Mouse (Mus musculus): Measurements from ENCODE around the gene Atxn1. TPM values are rescaled to one million over a fixed set of nuclear protein-coding genes. Genes with fewer than 3 reads are reported as not detected.
A peak's percentile ranks its signal among the peaks of the same experiment; 100 is the strongest.

Gene Atxn1
- polyA plus RNA-seq, 1 experiment, result 59.3 TPM

- Histone ChIP-seq H3K27ac (ENCODE audit: insufficient read depth, low read length) (peak overlapping the region; percentile 2; the same call in 1 of the 2 replicates), H3K4me3 (ENCODE audit: insufficient read depth, low read length) (no peak overlapping the region), H3K4me1 (ENCODE audit: control insufficient read depth, insufficient read depth, low read length) (peaks cover 16% of the 10 kb centered on the region)
- TF ChIP-seq POLR2A (IDR thresholded peaks at IDR 0.05; ENCODE audit: low read depth, low read length) (no peak), CTCF (IDR thresholded peaks at IDR 0.05; ENCODE audit: borderline replicate concordance, insufficient read depth, low read length) (no peak)
Measured at GRCm38 (mm10) chr13:45752498-45752897, 212.3 kb downstream of the Atxn1 start.

- Histone ChIP-seq H3K4me3 (ENCODE audit: insufficient read depth, low read length) (no peak overlapping the region), H3K4me1 (ENCODE audit: control insufficient read depth, insufficient read depth, low read length) (peaks cover 16% of the 10 kb centered on the region), H3K27ac (ENCODE audit: insufficient read depth, low read length) (peak overlapping the region; percentile 79)
- TF ChIP-seq POLR2A (IDR thresholded peaks at IDR 0.05; ENCODE audit: low read depth, low read length) (no peak), CTCF (IDR thresholded peaks at IDR 0.05; ENCODE audit: borderline replicate concordance, insufficient read depth, low read length) (no peak)
Measured at GRCm38 (mm10) chr13:45751231-45751630, 213.6 kb downstream of the Atxn1 start.

- peaks cover 16% of the 10 kb centered on the region for H3K4me1 ChIP-seq (ENCODE audit: control insufficient read depth, insufficient read depth, low read length)
- H3K27ac ChIP-seq (ENCODE audit: insufficient read depth, low read length), result peak overlapping the region; percentile 79
- TF ChIP-seq CTCF (IDR thresholded peaks at IDR 0.05; ENCODE audit: borderline replicate concordance, insufficient read depth, low read length) (no peak), POLR2A (IDR thresholded peaks at IDR 0.05; ENCODE audit: low read depth, low read length) (no peak)
- no peak overlapping the region for H3K4me3 ChIP-seq (ENCODE audit: insufficient read depth, low read length)
Measured at GRCm38 (mm10) chr13:45750627-45751026, 214.2 kb downstream of the Atxn1 start.

GRCm38 (mm10) chr13:45749937-45750336 lies 214.9 kb downstream of the Atxn1 start:
- Histone ChIP-seq H3K4me1 (ENCODE audit: control insufficient read depth, insufficient read depth, low read length) (peaks cover 16% of the 10 kb centered on the region), H3K4me3 (ENCODE audit: insufficient read depth, low read length) (no peak overlapping the region), H3K27ac (ENCODE audit: insufficient read depth, low read length) (peak overlapping the region; percentile 86)
- no peak for TF ChIP-seq CTCF (IDR thresholded peaks at IDR 0.05; ENCODE audit: borderline replicate concordance, insufficient read depth, low read length)
- TF ChIP-seq POLR2A (IDR thresholded peaks at IDR 0.05; ENCODE audit: low read depth, low read length), result no peak

- H3K4me1 ChIP-seq (ENCODE audit: control insufficient read depth, insufficient read depth, low read length), result peaks cover 16% of the 10 kb centered on the region
- peak overlapping the region; percentile 86 for H3K27ac ChIP-seq (ENCODE audit: insufficient read depth, low read length)
- TF ChIP-seq CTCF (IDR thresholded peaks at IDR 0.05; ENCODE audit: borderline replicate concordance, insufficient read depth, low read length) (no peak), POLR2A (IDR thresholded peaks at IDR 0.05; ENCODE audit: low read depth, low read length) (no peak)
- no peak overlapping the region for H3K4me3 ChIP-seq (ENCODE audit: insufficient read depth, low read length)
Measured at GRCm38 (mm10) chr13:45749222-45749621, 215.6 kb downstream of the Atxn1 start.

- H3K4me3 ChIP-seq (ENCODE audit: insufficient read depth, low read length), result no peak overlapping the region
- peaks cover 16% of the 10 kb centered on the region for H3K4me1 ChIP-seq (ENCODE audit: control insufficient read depth, insufficient read depth, low read length)
- peak overlapping the region; percentile 86 for H3K27ac ChIP-seq (ENCODE audit: insufficient read depth, low read length)
- TF ChIP-seq CTCF (IDR thresholded peaks at IDR 0.05; ENCODE audit: borderline replicate concordance, insufficient read depth, low read length), result no peak
- TF ChIP-seq POLR2A (IDR thresholded peaks at IDR 0.05; ENCODE audit: low read depth, low read length), result no peak
Measured at GRCm38 (mm10) chr13:45748691-45749090, 216.1 kb downstream of the Atxn1 start.

GRCm38 (mm10) chr13:45745851-45746773 lies 218.7 kb downstream of the Atxn1 start:
- no peak overlapping the region for H3K4me3 ChIP-seq (ENCODE audit: insufficient read depth, low read length)
- H3K27ac ChIP-seq (ENCODE audit: insufficient read depth, low read length), result no peak overlapping the region
- TF ChIP-seq POLR2A (IDR thresholded peaks at IDR 0.05; ENCODE audit: low read depth, low read length) (no peak), CTCF (IDR thresholded peaks at IDR 0.05; ENCODE audit: borderline replicate concordance, insufficient read depth, low read length) (no peak)
- H3K4me1 ChIP-seq (ENCODE audit: control insufficient read depth, insufficient read depth, low read length), result peaks cover 13% of the 10 kb centered on the region

GRCm38 (mm10) chr13:45744803-45745432 lies 219.9 kb downstream of the Atxn1 start:
- Histone ChIP-seq H3K4me3 (ENCODE audit: insufficient read depth, low read length) (no peak overlapping the region), H3K4me1 (ENCODE audit: control insufficient read depth, insufficient read depth, low read length) (peaks cover 9% of the 10 kb centered on the region), H3K27ac (ENCODE audit: insufficient read depth, low read length) (no peak overlapping the region)
- TF ChIP-seq POLR2A (IDR thresholded peaks at IDR 0.05; ENCODE audit: low read depth, low read length), result no peak
- TF ChIP-seq CTCF (IDR thresholded peaks at IDR 0.05; ENCODE audit: borderline replicate concordance, insufficient read depth, low read length), result no peak

GRCm38 (mm10) chr13:45743848-45744247 lies 221.0 kb downstream of the Atxn1 start:
- Histone ChIP-seq H3K27ac (ENCODE audit: insufficient read depth, low read length) (no peak overlapping the region), H3K4me1 (ENCODE audit: control insufficient read depth, insufficient read depth, low read length) (peaks cover 5% of the 10 kb centered on the region; the same call in 1 of the 2 replicates), H3K4me3 (ENCODE audit: insufficient read depth, low read length) (no peak overlapping the region)
- TF ChIP-seq POLR2A (IDR thresholded peaks at IDR 0.05; ENCODE audit: low read depth, low read length), result no peak
- no peak for TF ChIP-seq CTCF (IDR thresholded peaks at IDR 0.05; ENCODE audit: borderline replicate concordance, insufficient read depth, low read length)

GRCm38 (mm10) chr13:45740369-45740768 lies 224.4 kb downstream of the Atxn1 start:
- Histone ChIP-seq H3K27ac (ENCODE audit: insufficient read depth, low read length) (no peak overlapping the region), H3K4me3 (ENCODE audit: insufficient read depth, low read length) (no peak overlapping the region), H3K4me1 (ENCODE audit: control insufficient read depth, insufficient read depth, low read length) (no peaks in the 10 kb centered on the region)
- TF ChIP-seq POLR2A (IDR thresholded peaks at IDR 0.05; ENCODE audit: low read depth, low read length) (no peak), CTCF (IDR thresholded peaks at IDR 0.05; ENCODE audit: borderline replicate concordance, insufficient read depth, low read length) (no peak)
